Mouse (Mus musculus): ENCODE measurements around the gene Mapkap1. TPM values are rescaled to one million over a fixed set of nuclear protein-coding genes. Genes with fewer than 3 reads are reported as not detected.
"Not testable (repeated sequence)": the region's sequence is repeated elsewhere in the genome, so short reads cannot be mapped to it uniquely, and the experiment has no call there.

Gene Mapkap1
- polyA plus RNA-seq, 1 experiment = 52.1 TPM

- TF ChIP-seq CTCF (IDR thresholded peaks at IDR 0.05; ENCODE audit: control insufficient read depth, insufficient read depth, insufficient replicate concordance, low read depth, low read length) = no peak
- no peak for TF ChIP-seq POLR2A (IDR thresholded peaks at IDR 0.05; ENCODE audit: control insufficient read depth, low read depth, low read length)
- H3K36me3 ChIP-seq (ENCODE audit: control insufficient read depth, insufficient read depth, low read length) = peaks cover 2% of the 10 kb centered on the region; the same call in 1 of the 2 replicates
- H3K27ac ChIP-seq (ENCODE audit: control insufficient read depth, insufficient read depth, low read depth, low read length) = no peak overlapping the region
- H3K27me3 ChIP-seq (ENCODE audit: control insufficient read depth, insufficient read depth, low read length) = no peaks in the 10 kb centered on the region
- H3K4me1 ChIP-seq (ENCODE audit: control insufficient read depth, insufficient read depth, low read length) = no peaks in the 10 kb centered on the region
- H3K4me3 ChIP-seq (ENCODE audit: control insufficient read depth, low read depth, low read length) = no peak overlapping the region
Observed at GRCm38 (mm10) chr2:34431701-34432372, 25.3 kb downstream of the Mapkap1 start.

DNA sequence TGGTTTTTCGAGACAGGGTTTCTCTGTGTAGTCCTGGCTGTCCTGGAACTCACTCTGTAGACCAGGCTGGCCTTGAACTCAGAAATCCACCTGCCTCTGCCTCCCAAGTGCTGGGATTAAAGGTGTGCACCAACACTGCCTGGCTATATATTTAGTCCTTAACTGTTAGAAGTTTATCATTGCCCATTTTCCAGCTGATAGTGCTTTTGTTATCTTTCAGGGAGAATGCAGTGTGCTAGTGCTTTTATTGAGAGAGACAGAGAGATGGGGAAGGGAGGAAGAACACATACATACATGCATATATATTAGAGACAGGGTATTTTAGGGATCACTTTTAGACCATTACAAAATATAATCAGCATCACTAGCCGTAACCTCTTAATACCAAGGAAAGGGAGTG lies 26.3 kb downstream of the Mapkap1 start:
- H3K36me3 ChIP-seq (ENCODE audit: control insufficient read depth, insufficient read depth, low read length); H3K4me1 ChIP-seq (ENCODE audit: control insufficient read depth, insufficient read depth, low read length); H3K27me3 ChIP-seq (ENCODE audit: control insufficient read depth, insufficient read depth, low read length); H3K27ac ChIP-seq (ENCODE audit: control insufficient read depth, insufficient read depth, low read depth, low read length); H3K4me3 ChIP-seq (ENCODE audit: control insufficient read depth, low read depth, low read length): not testable (repeated sequence)

GRCm38 (mm10) chr2:34436321-34436720 lies 29.8 kb downstream of the Mapkap1 start:
- no peaks in the 10 kb centered on the region for H3K4me1 ChIP-seq (ENCODE audit: control insufficient read depth, insufficient read depth, low read length)
- H3K27me3 ChIP-seq (ENCODE audit: control insufficient read depth, insufficient read depth, low read length) = no peaks in the 10 kb centered on the region
- TF ChIP-seq CTCF (IDR thresholded peaks at IDR 0.05; ENCODE audit: control insufficient read depth, insufficient read depth, insufficient replicate concordance, low read depth, low read length) = no peak
- H3K4me3 ChIP-seq (ENCODE audit: control insufficient read depth, low read depth, low read length) = no peak overlapping the region
- no peak overlapping the region for H3K27ac ChIP-seq (ENCODE audit: control insufficient read depth, insufficient read depth, low read depth, low read length)
- H3K36me3 ChIP-seq (ENCODE audit: control insufficient read depth, insufficient read depth, low read length) = peaks cover 3% of the 10 kb centered on the region; the same call in 1 of the 2 replicates

DNA sequence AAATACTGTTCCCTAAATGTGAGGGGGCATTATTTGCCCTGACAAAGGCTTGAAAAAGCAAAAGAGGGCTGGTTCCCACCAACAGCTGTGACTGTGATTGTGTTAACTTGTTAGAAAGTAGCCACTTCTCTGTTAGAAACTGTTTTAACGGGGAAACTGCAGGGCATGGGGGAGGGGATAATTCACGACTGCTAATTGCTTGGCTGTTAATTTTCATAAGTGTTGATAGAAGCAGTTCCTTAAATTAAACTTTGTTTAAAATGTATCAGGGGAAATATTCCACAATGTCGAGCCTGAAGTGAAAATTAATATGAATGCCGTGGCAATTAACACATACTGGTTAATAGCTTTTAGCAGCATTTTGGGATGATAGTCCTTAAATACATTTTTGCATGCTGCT lies 42.2 kb downstream of the Mapkap1 start:
- Histone ChIP-seq H3K36me3 (ENCODE audit: control insufficient read depth, insufficient read depth, low read length) (no peaks in the 10 kb centered on the region), H3K27me3 (ENCODE audit: control insufficient read depth, insufficient read depth, low read length) (no peaks in the 10 kb centered on the region), H3K27ac (ENCODE audit: control insufficient read depth, insufficient read depth, low read depth, low read length) (no peak overlapping the region), H3K4me3 (ENCODE audit: control insufficient read depth, low read depth, low read length) (no peak overlapping the region), H3K4me1 (ENCODE audit: control insufficient read depth, insufficient read depth, low read length) (no peaks in the 10 kb centered on the region)
- TF ChIP-seq CTCF (IDR thresholded peaks at IDR 0.05; ENCODE audit: control insufficient read depth, insufficient read depth, insufficient replicate concordance, low read depth, low read length) (no peak), POLR2A (IDR thresholded peaks at IDR 0.05; ENCODE audit: control insufficient read depth, low read depth, low read length) (no peak)

DNA sequence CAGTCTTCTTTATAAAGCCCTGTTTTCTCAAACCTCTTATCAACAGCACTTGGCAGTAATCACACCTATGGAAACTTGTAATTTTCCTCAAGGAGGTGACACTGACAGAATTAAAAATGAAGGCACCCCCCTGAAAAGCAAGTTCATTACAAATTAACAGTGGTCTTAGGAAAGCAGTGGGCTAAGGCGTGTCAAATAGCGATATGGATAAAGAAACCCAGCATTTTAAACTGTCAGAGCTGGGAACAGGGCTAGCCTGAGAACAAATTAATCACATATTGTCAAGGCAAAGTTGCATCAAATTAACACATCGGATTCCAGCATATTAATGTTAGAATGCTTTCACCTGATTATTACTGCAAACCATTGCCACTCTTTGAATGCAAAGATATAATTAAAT lies 55.9 kb downstream of the Mapkap1 start:
- Histone ChIP-seq H3K27ac (ENCODE audit: control insufficient read depth, insufficient read depth, low read depth, low read length) (no peak overlapping the region), H3K27me3 (ENCODE audit: control insufficient read depth, insufficient read depth, low read length) (no peaks in the 10 kb centered on the region), H3K4me1 (ENCODE audit: control insufficient read depth, insufficient read depth, low read length) (no peaks in the 10 kb centered on the region), H3K36me3 (ENCODE audit: control insufficient read depth, insufficient read depth, low read length) (no peaks in the 10 kb centered on the region; the same call in 1 of the 2 replicates), H3K4me3 (ENCODE audit: control insufficient read depth, low read depth, low read length) (no peak overlapping the region)
- TF ChIP-seq POLR2A (IDR thresholded peaks at IDR 0.05; ENCODE audit: control insufficient read depth, low read depth, low read length) = no peak
- TF ChIP-seq CTCF (IDR thresholded peaks at IDR 0.05; ENCODE audit: control insufficient read depth, insufficient read depth, insufficient replicate concordance, low read depth, low read length) = no peak

- Histone ChIP-seq H3K4me3 (ENCODE audit: control insufficient read depth, low read depth, low read length) (no peak overlapping the region), H3K36me3 (ENCODE audit: control insufficient read depth, insufficient read depth, low read length) (no peaks in the 10 kb centered on the region), H3K4me1 (ENCODE audit: control insufficient read depth, insufficient read depth, low read length) (no peaks in the 10 kb centered on the region), H3K27ac (ENCODE audit: control insufficient read depth, insufficient read depth, low read depth, low read length) (no peak overlapping the region), H3K27me3 (ENCODE audit: control insufficient read depth, insufficient read depth, low read length) (no peaks in the 10 kb centered on the region)
- no peak for TF ChIP-seq CTCF (IDR thresholded peaks at IDR 0.05; ENCODE audit: control insufficient read depth, insufficient read depth, insufficient replicate concordance, low read depth, low read length)
- no peak for TF ChIP-seq POLR2A (IDR thresholded peaks at IDR 0.05; ENCODE audit: control insufficient read depth, low read depth, low read length)
Observed at GRCm38 (mm10) chr2:34468559-34469141, 62.1 kb downstream of the Mapkap1 start.

- H3K36me3 ChIP-seq (ENCODE audit: control insufficient read depth, insufficient read depth, low read length) = no peaks in the 10 kb centered on the region
- H3K4me3 ChIP-seq (ENCODE audit: control insufficient read depth, low read depth, low read length) = no peak overlapping the region
- no peaks in the 10 kb centered on the region for H3K4me1 ChIP-seq (ENCODE audit: control insufficient read depth, insufficient read depth, low read length)
- no peaks in the 10 kb centered on the region for H3K27me3 ChIP-seq (ENCODE audit: control insufficient read depth, insufficient read depth, low read length)
- TF ChIP-seq POLR2A (IDR thresholded peaks at IDR 0.05; ENCODE audit: control insufficient read depth, low read depth, low read length) (no peak), CTCF (IDR thresholded peaks at IDR 0.05; ENCODE audit: control insufficient read depth, insufficient read depth, insufficient replicate concordance, low read depth, low read length) (no peak)
- no peak overlapping the region for H3K27ac ChIP-seq (ENCODE audit: control insufficient read depth, insufficient read depth, low read depth, low read length)
Observed at GRCm38 (mm10) chr2:34469324-34469723, 62.8 kb downstream of the Mapkap1 start.
